Mouse (Mus musculus) hindbrain, embryonic 15.5 days (tissue): Measurements from ENCODE around the gene Snx7. TPM values are rescaled to one million over a fixed set of nuclear protein-coding genes. Genes with fewer than 3 reads are reported as not detected.

Experiments
- ATAC-seq: fragments of 200-750 bp; cut with Nextera tagmentation; 2 replicates; pipeline ENCODE4 v1.8.0; 2017; ENCODE audit warnings: low read depth, moderate number of reproducible peaks, moderate TSS enrichment; ENCODE audit not compliant: low FRiP score
- H3K27ac ChIP-seq: fragments of 300-500 bp; sonication (generic); replicated peaks from 2 replicates; pipeline ENCODE4 v1.5.1; 2015; ENCODE audit warnings: mild to moderate bottlenecking, inconsistent platforms
- H3K27me3 ChIP-seq: fragments of 300-500 bp; sonication (generic); 2 replicates; pipeline ENCODE4 v1.6.1; 2015; ENCODE audit warnings: control low read depth, inconsistent platforms
- H3K36me3 ChIP-seq: fragments of 300-500 bp; sonication (generic); 2 replicates; pipeline ENCODE4 v1.6.1; 2015; ENCODE audit warnings: control low read depth, inconsistent platforms
- H3K4me1 ChIP-seq: fragments of 300-500 bp; sonication (generic); replicated peaks from 2 replicates; pipeline ENCODE4 v1.6.1; 2015; ENCODE audit warnings: control low read depth, inconsistent platforms
- H3K4me2 ChIP-seq: fragments of 300-500 bp; sonication (generic); 2 replicates; pipeline ENCODE4 v1.6.1; 2015; ENCODE audit warnings: moderate library complexity, mild to moderate bottlenecking, inconsistent platforms
- H3K4me3 ChIP-seq: fragments of 300-500 bp; sonication (generic); 2 replicates; pipeline ENCODE4 v1.5.1; 2015; ENCODE audit warnings: mild to moderate bottlenecking, inconsistent platforms
- H3K9ac ChIP-seq: fragments of 300-500 bp; sonication (generic); 2 replicates; pipeline ENCODE4 v1.6.1; 2015; ENCODE audit warnings: inconsistent platforms
- H3K9me3 ChIP-seq: fragments of 300-500 bp; sonication (generic); 2 replicates; pipeline ENCODE4 v1.6.1; 2016; ENCODE audit warnings: control low read depth, inconsistent platforms
- whole genome bisulfite sequencing: fragments of 180-500 bp; shearing (Covaris S2); methylation state at CpG from one replicate; pipeline ENCODE4 v1.1.7; 2015; 5-methylcytosine and 5-hydroxymethylcytosine counted together
- polyA plus RNA-seq: library from polyadenylated mRNA; unstranded; fragments of >200 nt; fragmentation: Nextera tagmentation; extraction: Ambion mirVana; gene quantifications from 2 replicates; pipeline ENCODE4 v1.2.1, GENCODE M21; 2015

Gene Snx7
- polyA plus RNA-seq, 1 experiment from 2014 or later: 9.4 TPM

- Histone ChIP-seq H3K4me3 (no peak overlapping the region), H3K27me3 (no peaks in the 10 kb centered on the region), H3K9ac (no peak overlapping the region), H3K4me2 (no peak overlapping the region), H3K9me3 (no peaks in the 10 kb centered on the region), H3K36me3 (no peaks in the 10 kb centered on the region), H3K27ac (no peak overlapping the region), H3K4me1 (no peaks in the 10 kb centered on the region)
- no peak for ATAC-seq
- 92% methylated on average over 6 of the region's 6 CpGs for WGBS
Observed at GRCm38 (mm10) chr3:117805782-117806181, 63.0 kb downstream of the Snx7 start.

GRCm38 (mm10) chr3:117794501-117794900, 74.2 kb downstream of the Snx7 start:
- Histone ChIP-seq H3K27me3 (no peaks in the 10 kb centered on the region), H3K27ac (no peak overlapping the region), H3K4me1 (no peaks in the 10 kb centered on the region), H3K36me3 (no peaks in the 10 kb centered on the region), H3K4me2 (no peak overlapping the region), H3K9ac (no peak overlapping the region), H3K4me3 (no peak overlapping the region), H3K9me3 (no peaks in the 10 kb centered on the region)
- ATAC-seq: no peak

- WGBS: 81% methylated on average over 4 of the region's 4 CpGs
- Histone ChIP-seq H3K27me3 (no peaks in the 10 kb centered on the region), H3K4me3 (no peak overlapping the region)
Observed at GRCm38 (mm10) chr3:117791951-117792350, 76.8 kb downstream of the Snx7 start.

GRCm38 (mm10) chr3:117791273-117791672, 77.5 kb downstream of the Snx7 start:
- 86% methylated on average over 2 of the region's 2 CpGs for WGBS
- H3K27me3 ChIP-seq: no peaks in the 10 kb centered on the region

More at GRCm38 (mm10) chr3:117791951-117792350, 76.8 kb downstream of the Snx7 start:
- Histone ChIP-seq H3K9ac (no peak overlapping the region), H3K27ac (no peak overlapping the region), H3K4me1 (no peaks in the 10 kb centered on the region), H3K9me3 (no peaks in the 10 kb centered on the region), H3K36me3 (no peaks in the 10 kb centered on the region), H3K4me2 (no peak overlapping the region)
- no peak for ATAC-seq

GRCm38 (mm10) chr3:117788800-117789693, 79.7 kb downstream of the Snx7 start:
- 62% methylated on average over 14 of the region's 14 CpGs for WGBS
- Histone ChIP-seq H3K27ac (no peak overlapping the region), H3K4me1 (no peaks in the 10 kb centered on the region), H3K36me3 (no peaks in the 10 kb centered on the region), H3K4me3 (no peak overlapping the region), H3K4me2 (no peak overlapping the region), H3K27me3 (no peaks in the 10 kb centered on the region), H3K9ac (no peak overlapping the region), H3K9me3 (no peaks in the 10 kb centered on the region)
- ATAC-seq: peak; percentile 82; the same call in 1 of the 2 replicates

More at GRCm38 (mm10) chr3:117791273-117791672, 77.5 kb downstream of the Snx7 start:
- Histone ChIP-seq H3K4me2 (no peak overlapping the region), H3K9ac (no peak overlapping the region), H3K4me1 (no peaks in the 10 kb centered on the region), H3K9me3 (no peaks in the 10 kb centered on the region), H3K36me3 (no peaks in the 10 kb centered on the region), H3K27ac (no peak overlapping the region), H3K4me3 (no peak overlapping the region)
- ATAC-seq: no peak

GRCm38 (mm10) chr3:117787247-117787646, 81.5 kb downstream of the Snx7 start:
- Histone ChIP-seq H3K4me2 (no peak overlapping the region), H3K36me3 (no peaks in the 10 kb centered on the region), H3K27ac (no peak overlapping the region), H3K27me3 (no peaks in the 10 kb centered on the region), H3K4me3 (no peak overlapping the region), H3K9ac (no peak overlapping the region), H3K9me3 (no peaks in the 10 kb centered on the region), H3K4me1 (no peaks in the 10 kb centered on the region)
- no peak for ATAC-seq
- WGBS: 63% methylated on average over 6 of the region's 6 CpGs

- ATAC-seq: no peak
Observed at GRCm38 (mm10) chr3:117752151-117752757, 116.5 kb downstream of the Snx7 start.

GRCm38 (mm10) chr3:117751665-117752064, 117.1 kb downstream of the Snx7 start:
- no peak overlapping the region for H3K4me3 ChIP-seq
- 52% methylated on average over 2 of the region's 2 CpGs for WGBS
- H3K36me3 ChIP-seq: no peaks in the 10 kb centered on the region
- no peak overlapping the region for H3K27ac ChIP-seq
- no peak for ATAC-seq
- H3K4me2 ChIP-seq: no peak overlapping the region
- H3K27me3 ChIP-seq: no peaks in the 10 kb centered on the region
- no peaks in the 10 kb centered on the region for H3K4me1 ChIP-seq
- no peak overlapping the region for H3K9ac ChIP-seq
- H3K9me3 ChIP-seq: no peaks in the 10 kb centered on the region

More at GRCm38 (mm10) chr3:117752151-117752757, 116.5 kb downstream of the Snx7 start:
- no peaks in the 10 kb centered on the region for H3K4me1 ChIP-seq
- no peaks in the 10 kb centered on the region for H3K27me3 ChIP-seq
- 65% methylated on average over 5 of the region's 5 CpGs for WGBS
- no peaks in the 10 kb centered on the region for H3K36me3 ChIP-seq
- no peak overlapping the region for H3K4me2 ChIP-seq
- no peak overlapping the region for H3K4me3 ChIP-seq
- no peaks in the 10 kb centered on the region for H3K9me3 ChIP-seq
- H3K9ac ChIP-seq: no peak overlapping the region
- peak overlapping the region; percentile 37; the same call in 1 of the 2 replicates for H3K27ac ChIP-seq

GRCm38 (mm10) chr3:117749256-117749655, 119.5 kb downstream of the Snx7 start:
- Histone ChIP-seq H3K27me3 (no peaks in the 10 kb centered on the region), H3K4me2 (no peak overlapping the region), H3K9me3 (no peaks in the 10 kb centered on the region), H3K36me3 (no peaks in the 10 kb centered on the region), H3K4me3 (no peak overlapping the region), H3K9ac (no peak overlapping the region), H3K4me1 (no peaks in the 10 kb centered on the region), H3K27ac (no peak overlapping the region)
- 76% methylated on average over 3 of the region's 3 CpGs for WGBS
- no peak for ATAC-seq

DNA sequence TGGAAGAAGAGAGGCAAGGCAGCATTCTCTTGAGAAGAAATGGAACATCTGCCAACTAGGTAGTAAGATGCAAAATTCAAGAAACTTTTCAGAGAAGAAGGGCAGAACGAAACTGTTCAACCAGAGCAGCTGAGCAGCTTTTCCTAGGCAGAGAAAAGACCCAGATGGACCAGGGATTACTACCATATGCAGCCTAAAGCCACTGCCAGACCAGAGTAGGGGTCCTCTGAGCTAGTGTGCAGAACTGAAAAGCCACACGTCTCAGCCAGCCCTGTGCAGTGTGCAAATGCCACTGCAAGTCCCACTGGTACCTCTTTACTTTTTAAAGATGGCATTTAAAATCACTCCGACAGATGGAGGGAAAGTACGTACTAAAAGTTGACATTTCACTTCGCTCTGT, 129.0 kb downstream of the Snx7 start:
- Histone ChIP-seq H3K4me3 (no peak overlapping the region), H3K27me3 (no peaks in the 10 kb centered on the region), H3K9me3 (no peaks in the 10 kb centered on the region), H3K27ac (no peak overlapping the region), H3K4me1 (no peaks in the 10 kb centered on the region), H3K9ac (no peak overlapping the region), H3K4me2 (no peak overlapping the region), H3K36me3 (no peaks in the 10 kb centered on the region)
- no peak for ATAC-seq
- WGBS: 75% methylated on average over 5 of the region's 5 CpGs

GRCm38 (mm10) chr3:117732661-117733060, 136.1 kb downstream of the Snx7 start:
- 42% methylated on average over 4 of the region's 4 CpGs for WGBS
- ATAC-seq: no peak

More at GRCm38 (mm10) chr3:117732661-117733060, 136.1 kb downstream of the Snx7 start:
- no peaks in the 10 kb centered on the region for H3K36me3 ChIP-seq
- no peaks in the 10 kb centered on the region for H3K9me3 ChIP-seq
- H3K4me1 ChIP-seq: 0 out of 2 replicates have a peak, but pooled peaks cover 5% of the 10 kb centered on the region
- no peak overlapping the region for H3K4me2 ChIP-seq
- H3K27ac ChIP-seq: no peak overlapping the region
- no peaks in the 10 kb centered on the region for H3K27me3 ChIP-seq
- no peak overlapping the region for H3K4me3 ChIP-seq
- H3K9ac ChIP-seq: no peak overlapping the region
